Mouse (Mus musculus): ENCODE measurements at regions not wholly inside any gene's neighbourhood (a gene's known extent, or its start where the extent isn't known, plus 50 kb on each side); places are given as distances from the start of the nearest gene placed in this dataset.

- DNase-seq (ENCODE audit: low spot score in 2 of 2) = no peak
Observed at GRCm38 (mm10) chr3:56810548-56811071, 491.2 kb downstream of the Tm4sf1 start.

GRCm38 (mm10) chr3:56793054-56793453 lies 508.7 kb downstream of the Tm4sf1 start:
- no peak for DNase-seq (ENCODE audit: low spot score in 2 of 2)

DNA sequence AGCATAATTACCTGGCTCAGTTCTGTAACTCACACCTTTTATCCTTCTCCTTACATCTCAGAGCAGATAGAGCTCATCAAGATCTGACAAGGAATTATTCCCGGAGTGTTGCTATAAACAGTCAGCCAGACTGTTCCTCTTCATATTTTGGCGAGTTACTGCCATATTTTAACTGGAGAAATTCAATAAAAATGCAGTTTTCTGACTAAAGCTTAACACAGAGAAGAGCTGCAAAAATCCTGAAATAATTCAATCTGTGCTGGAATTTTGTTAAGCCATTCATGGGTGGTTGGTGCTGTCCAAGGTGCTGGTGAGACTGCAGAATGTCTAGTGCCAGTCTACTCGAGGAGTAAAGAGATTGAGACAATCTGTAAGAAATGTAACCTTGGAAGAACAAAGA lies 512.6 kb downstream of the Tm4sf1 start:
- DNase-seq (ENCODE audit: low spot score in 2 of 2) = no peak

- DNase-seq (ENCODE audit: low spot score in 2 of 2) = no peak
Observed at GRCm38 (mm10) chr3:56773920-56774319, 527.9 kb downstream of the Tm4sf1 start.

- no peak for DNase-seq (ENCODE audit: low spot score in 2 of 2)
Observed at GRCm38 (mm10) chr3:56770225-56770624, 531.6 kb downstream of the Tm4sf1 start.

DNA sequence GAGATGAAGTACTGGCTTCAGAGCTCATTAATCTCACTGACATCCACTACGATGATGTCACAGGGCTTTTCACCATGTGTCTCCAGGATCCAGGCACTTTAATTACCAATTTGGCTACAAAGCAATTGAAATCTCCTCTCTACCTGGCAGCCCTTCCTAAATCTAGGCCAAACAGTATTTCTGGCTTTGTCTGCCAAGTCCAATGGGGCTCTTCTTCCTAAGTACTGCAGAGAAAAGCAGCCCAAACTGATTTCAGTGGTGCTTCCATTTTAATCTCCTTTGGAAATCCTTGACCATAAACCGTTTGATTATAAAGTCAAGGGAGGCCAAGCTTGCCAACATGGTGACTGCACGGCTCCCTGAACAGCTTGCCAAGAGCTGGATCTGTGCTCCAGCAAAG lies 534.7 kb downstream of the Tm4sf1 start:
- DNase-seq (ENCODE audit: low spot score in 2 of 2) = no peak

GRCm38 (mm10) chr3:56764336-56764735 lies 537.5 kb downstream of the Tm4sf1 start:
- DNase-seq (ENCODE audit: low spot score in 2 of 2) = no peak

DNA sequence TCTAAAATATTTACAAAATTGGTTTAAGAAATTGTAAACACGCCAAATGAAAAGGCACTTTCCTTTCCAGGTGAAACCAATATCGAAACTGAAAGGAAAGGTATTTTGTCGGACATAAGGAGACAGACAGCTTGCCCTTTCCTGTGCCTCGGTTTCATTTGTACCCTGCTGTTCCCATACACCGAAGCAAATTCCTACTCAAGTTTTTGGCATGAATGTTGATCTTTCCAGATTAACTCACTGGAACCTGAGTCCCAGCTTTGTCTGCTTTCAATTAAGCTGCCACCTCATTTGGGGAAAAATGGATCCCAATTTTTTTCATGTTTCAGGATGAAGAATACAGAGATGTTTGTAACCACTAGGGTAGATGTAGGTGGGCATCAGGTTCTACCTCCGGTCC lies 537.9 kb downstream of the Tm4sf1 start:
- no peak for DNase-seq (ENCODE audit: low spot score in 2 of 2)

GRCm38 (mm10) chr3:56753654-56754053 lies 548.1 kb downstream of the Tm4sf1 start:
- DNase-seq (ENCODE audit: low spot score in 2 of 2) = peak; percentile 41 to 49

DNA sequence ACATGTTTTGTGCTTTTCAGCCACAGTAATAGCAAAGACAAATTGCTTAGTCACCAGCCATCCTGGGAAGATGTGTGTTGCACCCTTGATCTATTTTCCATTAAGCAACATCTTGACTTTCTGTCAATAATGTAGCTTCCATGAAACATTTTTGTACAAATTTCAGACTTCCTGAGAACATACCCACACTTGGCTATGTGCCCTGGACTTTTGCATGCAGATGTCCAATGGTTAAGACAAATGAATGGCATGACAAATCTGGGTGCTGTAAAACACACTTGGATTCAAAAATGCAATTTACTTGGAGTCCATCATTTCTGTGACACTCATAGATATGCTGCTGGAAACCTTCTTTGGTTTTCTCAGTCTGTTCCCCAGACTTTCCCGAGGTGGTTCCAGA lies 549.9 kb downstream of the Tm4sf1 start:
- DNase-seq (ENCODE audit: low spot score in 2 of 2) = no peak

- DNase-seq (ENCODE audit: low spot score in 2 of 2) = no peak
Observed at GRCm38 (mm10) chr3:56740902-56741301, 557.4 kb upstream of the Nbea start.

- DNase-seq (ENCODE audit: low spot score in 2 of 2) = no peak
Observed at GRCm38 (mm10) chr3:56739451-56739850, 556.0 kb upstream of the Nbea start.

DNA sequence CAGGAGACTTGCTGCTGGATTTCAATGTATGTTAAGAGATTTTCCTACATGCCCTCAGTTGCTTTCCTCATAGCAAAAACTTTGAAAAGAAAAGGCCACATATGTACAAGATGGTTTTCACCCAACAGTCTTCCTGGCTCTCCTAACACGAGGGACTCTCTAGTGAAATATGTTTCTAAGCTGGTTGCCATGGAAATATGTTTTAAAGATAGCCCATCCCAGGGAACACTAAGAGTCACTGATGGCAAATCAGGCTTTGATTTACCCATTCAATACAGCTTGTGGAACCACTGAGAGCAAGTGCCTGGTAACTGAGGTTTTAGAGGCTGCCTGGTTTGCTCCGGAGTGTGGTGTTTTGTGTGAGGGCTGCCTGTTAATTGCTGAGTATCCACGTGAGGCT lies 547.3 kb upstream of the Nbea start:
- no peak for DNase-seq (ENCODE audit: low spot score in 2 of 2)

- no peak for DNase-seq (ENCODE audit: low spot score in 2 of 2)
Observed at GRCm38 (mm10) chr3:56724991-56725390, 541.5 kb upstream of the Nbea start.

GRCm38 (mm10) chr3:56708260-56708659 lies 524.8 kb upstream of the Nbea start:
- no peak for DNase-seq (ENCODE audit: low spot score in 2 of 2)

- DNase-seq (ENCODE audit: low spot score in 2 of 2) = no peak
Observed at GRCm38 (mm10) chr3:56707312-56707711, 523.8 kb upstream of the Nbea start.

DNA sequence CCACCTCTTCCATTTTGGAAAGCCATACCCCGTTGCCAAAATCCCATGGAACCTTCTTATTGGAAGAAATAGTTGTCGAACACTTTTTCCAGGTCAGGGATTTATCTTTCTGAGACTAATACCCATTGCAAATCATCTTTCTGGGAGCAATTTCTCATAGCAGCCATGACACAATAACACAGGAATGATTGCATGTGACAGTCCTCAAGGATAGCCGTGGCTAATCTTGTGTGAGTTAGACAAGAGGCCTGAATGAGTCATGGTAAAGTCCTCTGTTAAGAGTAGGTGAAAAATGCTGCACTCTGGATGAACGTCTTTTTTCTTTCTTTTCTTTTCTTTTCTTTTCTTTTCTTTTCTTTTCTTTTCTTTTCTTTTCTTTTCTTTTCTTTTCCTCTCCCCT lies 522.5 kb upstream of the Nbea start:
- DNase-seq (ENCODE audit: low spot score in 2 of 2) = no peak

DNA sequence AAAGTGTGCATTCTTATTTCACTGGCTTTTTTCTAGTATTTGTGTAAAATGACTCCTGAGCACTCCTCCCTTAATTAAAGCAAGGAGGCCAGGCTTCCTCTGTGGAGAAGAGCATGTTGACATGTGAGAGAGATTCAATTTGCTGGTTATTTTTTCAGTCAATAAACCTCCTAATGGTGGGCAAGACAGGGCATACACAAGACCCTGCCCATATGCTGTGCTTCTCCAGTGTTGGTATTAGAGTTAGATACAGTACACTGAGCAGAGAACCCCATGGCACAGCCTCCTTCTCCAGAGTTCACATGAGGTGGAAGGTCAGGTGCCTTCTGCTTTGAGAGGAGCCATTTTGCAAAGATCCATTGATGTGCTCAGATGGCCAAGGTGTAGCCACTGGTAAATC lies 515.4 kb upstream of the Nbea start:
- no peak for DNase-seq (ENCODE audit: low spot score in 2 of 2)

- peak; percentile 16 to 26 for DNase-seq (ENCODE audit: low spot score in 2 of 2)
Observed at GRCm38 (mm10) chr3:56698248-56698647, 514.7 kb upstream of the Nbea start.

- DNase-seq (ENCODE audit: low spot score in 2 of 2) = no peak
Observed at GRCm38 (mm10) chr3:56681031-56681430, 497.5 kb upstream of the Nbea start.

GRCm38 (mm10) chr3:56668829-56669228 lies 485.3 kb upstream of the Nbea start:
- DNase-seq (ENCODE audit: low spot score in 2 of 2) = no peak

DNA sequence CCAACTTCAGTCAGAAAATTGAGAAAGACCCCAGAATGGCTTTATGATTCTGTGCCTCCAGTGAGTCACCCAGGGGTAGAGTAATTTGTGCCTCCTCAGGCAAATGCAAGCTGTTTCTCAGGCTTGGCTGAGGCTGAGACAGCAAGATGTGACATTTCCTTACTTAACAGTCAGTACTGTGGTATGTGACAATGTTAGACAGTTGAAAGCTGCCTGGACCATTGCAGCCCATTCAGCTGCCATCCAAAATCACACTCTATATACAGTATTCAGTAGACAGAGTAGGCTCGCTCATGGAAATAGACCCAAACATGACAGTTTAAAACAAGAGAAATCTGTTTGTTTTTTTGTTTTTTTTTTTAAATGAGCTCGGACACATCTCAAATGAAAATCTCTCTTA lies 477.1 kb upstream of the Nbea start:
- no peak for DNase-seq (ENCODE audit: low spot score in 2 of 2)

DNA sequence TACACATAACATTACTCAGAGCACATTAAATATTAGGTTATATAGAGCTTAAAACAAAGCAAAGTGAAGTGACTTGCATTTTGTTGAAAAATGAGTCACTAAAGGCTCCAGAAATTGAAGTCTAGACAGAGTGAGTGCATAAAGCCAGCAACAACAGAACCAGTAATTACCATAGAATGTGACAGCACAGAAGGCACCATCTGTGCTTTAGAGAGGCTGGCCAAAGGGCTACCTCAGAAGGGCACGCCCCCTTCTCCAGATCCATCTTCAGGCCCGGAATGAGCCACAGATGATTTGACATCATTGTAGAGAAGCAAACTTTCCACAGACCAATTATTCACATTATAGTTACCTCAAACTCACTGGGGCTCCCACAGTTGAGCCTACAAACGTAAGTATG lies 463.8 kb upstream of the Nbea start:
- DNase-seq (ENCODE audit: low spot score in 2 of 2) = no peak
